Mouse (Mus musculus): ENCODE measurements around the gene Mrpl37. TPM values are rescaled to one million over a fixed set of nuclear protein-coding genes. Genes with fewer than 3 reads are reported as not detected.
"Not testable (repeated sequence)": the region's sequence is repeated elsewhere in the genome, so short reads cannot be mapped to it uniquely, and the experiment has no call there.

Mrpl37 gene
- 100 to 1,000 TPM; 110 to 111 TPM for total RNA-seq (2021)

- intact Hi-C loops (cut with DNase I) = loop anchor here (2.0 to 5.0 kb wide), 4 partner anchors 79 to 226 kb away; partner anchors contain the start of gene Ssbp3
- peak; percentile 92 for DNase-seq (ENCODE audit: low spot score)
Observed at GRCm38 (mm10) chr4:107066252-107067124, at the start of gene Mrpl37, which contains the start of gene Cyb5rl. TSS of gene Mrpl37 (minus strand) at chr4:107066868. TSS of gene Cyb5rl (plus strand) at chr4:107066988.

GRCm38 (mm10) chr4:107114278-107114677 lies 47.6 kb upstream of the Mrpl37 start:
- DNase-seq (ENCODE audit: low spot score) = no peak
- intact Hi-C loops (cut with DNase I) = no loop called here

GRCm38 (mm10) chr4:107109181-107109580 lies 42.5 kb upstream of the Mrpl37 start:
- DNase-seq (ENCODE audit: low spot score); intact Hi-C loops (cut with DNase I): not testable (repeated sequence)

GRCm38 (mm10) chr4:107108291-107108731 lies 41.6 kb upstream of the Mrpl37 start:
- DNase-seq (ENCODE audit: low spot score) = no peak
- intact Hi-C loops (cut with DNase I) = no loop called here

- intact Hi-C loops (cut with DNase I) = no loop called here
- no peak for DNase-seq (ENCODE audit: low spot score)
Observed at GRCm38 (mm10) chr4:107106777-107107176, 40.1 kb upstream of the Mrpl37 start.

- no peak for DNase-seq (ENCODE audit: low spot score)
- intact Hi-C loops (cut with DNase I) = no loop called here
Observed at GRCm38 (mm10) chr4:107102220-107102619, 35.6 kb upstream of the Mrpl37 start.

- intact Hi-C loops (cut with DNase I) = no loop called here
- DNase-seq (ENCODE audit: low spot score) = no peak
Observed at GRCm38 (mm10) chr4:107098791-107099525, 32.3 kb upstream of the Mrpl37 start.

GRCm38 (mm10) chr4:107098375-107098774 lies 31.7 kb upstream of the Mrpl37 start:
- no peak for DNase-seq (ENCODE audit: low spot score)
- intact Hi-C loops (cut with DNase I) = no loop called here

- intact Hi-C loops (cut with DNase I) = no loop called here
- no peak for DNase-seq (ENCODE audit: low spot score)
Observed at GRCm38 (mm10) chr4:107097871-107098270, 31.2 kb upstream of the Mrpl37 start.

- no peak for DNase-seq (ENCODE audit: low spot score)
- intact Hi-C loops (cut with DNase I) = no loop called here
Observed at GRCm38 (mm10) chr4:107096841-107097373, 30.2 kb upstream of the Mrpl37 start, which contains the start of gene Cdcp2. TSS of gene Cdcp2 (plus strand) at chr4:107096891.

GRCm38 (mm10) chr4:107096043-107096442 lies 29.4 kb upstream of the Mrpl37 start:
- DNase-seq (ENCODE audit: low spot score) = no peak
- intact Hi-C loops (cut with DNase I) = no loop called here

GRCm38 (mm10) chr4:107094484-107095187 lies 28.0 kb upstream of the Mrpl37 start:
- intact Hi-C loops (cut with DNase I) = no loop called here
- DNase-seq (ENCODE audit: low spot score) = no peak

- no peak for DNase-seq (ENCODE audit: low spot score)
- intact Hi-C loops (cut with DNase I) = no loop called here
Observed at GRCm38 (mm10) chr4:107091696-107092095, 25.0 kb upstream of the Mrpl37 start.

GRCm38 (mm10) chr4:107084858-107085257 lies 18.2 kb upstream of the Mrpl37 start:
- no peak for DNase-seq (ENCODE audit: low spot score)
- intact Hi-C loops (cut with DNase I) = no loop called here

GRCm38 (mm10) chr4:107084343-107084742 lies 17.7 kb upstream of the Mrpl37 start:
- DNase-seq (ENCODE audit: low spot score) = no peak
- intact Hi-C loops (cut with DNase I) = no loop called here

- intact Hi-C loops (cut with DNase I) = no loop called here
- DNase-seq (ENCODE audit: low spot score) = no peak
Observed at GRCm38 (mm10) chr4:107083126-107083525, 16.5 kb upstream of the Mrpl37 start.

- no peak for DNase-seq (ENCODE audit: low spot score)
- intact Hi-C loops (cut with DNase I) = no loop called here
Observed at GRCm38 (mm10) chr4:107082185-107082584, 15.5 kb upstream of the Mrpl37 start.

- DNase-seq (ENCODE audit: low spot score) = no peak
- intact Hi-C loops (cut with DNase I) = no loop called here
Observed at GRCm38 (mm10) chr4:107079716-107080115, 13.0 kb upstream of the Mrpl37 start.

GRCm38 (mm10) chr4:107078894-107079293 lies 12.2 kb upstream of the Mrpl37 start:
- intact Hi-C loops (cut with DNase I) = no loop called here
- DNase-seq (ENCODE audit: low spot score) = no peak

- intact Hi-C loops (cut with DNase I) = no loop called here
- no peak for DNase-seq (ENCODE audit: low spot score)
Observed at GRCm38 (mm10) chr4:107075456-107075855, 8.8 kb upstream of the Mrpl37 start.
